Mouse (Mus musculus) retina, postnatal 1 day (tissue): ENCODE measurements around the gene Ube2s.
"Not testable (repeated sequence)": the region's sequence is repeated elsewhere in the genome, so short reads cannot be mapped to it uniquely, and the experiment has no call there.

ENCODE experiments used
- DNase-seq: peaks from one replicate; pipeline ENCODE4 v3.0.0-alpha.2; 2012

Ube2s gene

DNA sequence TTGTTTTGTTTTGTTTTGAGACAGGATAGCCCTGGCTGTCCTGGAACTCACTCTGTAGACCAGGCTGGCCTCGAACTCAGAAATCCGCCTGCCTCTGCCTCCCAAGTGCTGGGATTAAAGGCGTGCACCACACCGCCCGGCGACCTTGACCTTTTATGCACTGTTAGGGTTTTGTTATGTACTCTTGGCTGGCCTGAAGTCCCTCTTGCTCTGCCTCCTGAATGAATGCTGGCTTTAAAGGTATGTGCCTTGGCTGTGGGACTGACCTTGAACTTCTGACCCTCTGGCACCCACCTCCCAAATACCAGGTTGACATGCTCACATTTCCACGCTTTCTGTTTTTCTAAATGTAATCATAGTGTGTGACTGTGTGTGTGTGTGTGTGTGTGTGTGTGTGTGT lies 8.5 kb upstream of the Ube2s start:
- DNase-seq, result not testable (repeated sequence)

DNA sequence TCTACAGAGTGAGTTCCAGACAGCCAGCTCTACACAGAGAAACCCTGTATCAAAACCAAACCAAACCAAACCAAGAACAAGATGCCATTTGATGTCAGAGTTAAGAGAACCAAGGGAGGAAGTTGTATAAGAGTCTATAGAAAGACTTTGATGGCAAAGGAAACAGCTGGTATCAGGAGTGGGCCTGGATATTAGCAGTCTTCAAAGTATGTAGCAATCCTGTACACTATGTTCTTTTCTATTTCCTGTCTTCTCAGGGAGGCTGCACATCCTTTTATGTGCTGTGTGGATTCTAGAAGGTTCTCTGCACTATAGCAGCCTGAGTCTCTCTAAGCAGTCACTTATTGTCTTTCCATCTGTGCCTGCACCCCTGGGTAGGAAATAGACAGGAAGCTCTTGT lies 4.2 kb upstream of the Ube2s start:
- no peak for DNase-seq

DNA sequence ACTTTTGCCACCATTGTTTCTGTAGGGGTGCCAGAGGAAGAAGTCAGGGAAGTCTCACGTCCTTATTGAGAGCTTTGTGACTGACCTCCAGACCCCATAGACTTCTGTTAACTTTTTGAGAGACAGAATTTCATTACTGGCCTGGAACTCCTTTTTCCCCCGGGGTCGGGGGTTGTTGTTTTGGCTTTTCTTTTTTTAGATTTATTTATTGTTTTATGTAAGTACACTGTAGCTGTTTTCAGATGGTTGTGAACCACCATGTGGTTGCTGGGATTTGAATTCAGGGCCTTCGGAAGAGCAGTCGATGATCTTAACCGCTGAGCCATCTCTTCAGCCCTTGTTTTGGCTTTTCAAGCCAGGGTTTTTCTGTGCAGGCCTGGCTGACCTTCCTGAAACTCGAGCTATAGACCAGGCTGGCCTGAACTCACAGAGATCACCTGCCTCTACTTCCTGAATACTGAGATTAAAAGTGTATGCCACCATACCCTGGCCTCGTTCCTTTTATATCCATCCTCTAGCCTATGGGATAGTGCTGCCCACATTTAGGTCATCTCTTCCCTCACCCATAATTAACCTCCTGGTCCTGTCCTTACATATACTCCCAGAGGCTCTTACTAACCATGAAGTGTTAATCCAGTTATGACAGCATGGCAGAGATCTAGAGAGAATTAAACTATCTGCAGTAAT lies 858 bp upstream of the Ube2s start:
- peak; percentile 32 for DNase-seq

DNA sequence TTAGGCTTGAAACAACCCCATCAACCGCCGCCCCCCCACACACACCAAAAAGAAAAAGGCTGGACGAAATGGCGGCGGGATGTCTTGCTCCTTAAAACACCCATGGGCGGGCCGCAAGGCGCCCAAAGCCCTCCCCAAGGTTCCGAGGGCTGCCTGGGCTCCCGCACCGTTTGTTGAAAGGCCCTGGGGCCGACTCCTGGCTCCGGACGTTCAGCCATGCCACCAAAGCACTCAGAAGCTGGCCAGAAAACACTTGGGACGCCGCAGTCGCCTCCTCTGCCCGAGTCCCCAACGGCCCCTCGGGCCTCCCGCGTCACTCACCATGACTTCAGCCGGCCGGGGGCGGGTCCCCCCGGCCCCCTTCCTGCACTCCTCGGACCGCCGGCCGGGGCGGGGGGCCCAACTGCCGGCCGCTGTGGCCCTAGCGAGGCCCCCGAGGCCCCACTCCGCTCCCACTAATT lies 518 bp downstream of the Ube2s start:
- peak; percentile 67 for DNase-seq

DNA sequence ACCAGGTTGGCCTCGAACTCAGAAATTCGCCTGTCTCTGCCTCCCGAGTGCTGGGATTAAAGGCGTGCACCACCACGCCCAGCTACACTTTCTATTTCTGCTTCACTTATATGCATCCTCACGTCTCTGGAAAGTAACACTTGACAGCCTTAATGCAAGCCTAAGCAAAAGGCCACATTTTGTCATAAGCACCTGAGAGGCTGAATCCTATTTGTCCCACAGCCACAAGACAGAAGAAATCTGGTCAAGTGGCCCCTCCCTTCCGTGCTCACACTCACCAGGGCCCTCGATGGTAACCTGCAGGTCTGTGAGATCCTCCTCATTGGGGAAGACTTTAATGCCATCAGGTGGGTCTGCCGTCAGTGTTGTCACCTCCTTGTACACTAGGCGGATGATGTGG lies 1.3 kb downstream of the Ube2s start:
- not testable (repeated sequence) for DNase-seq

DNA sequence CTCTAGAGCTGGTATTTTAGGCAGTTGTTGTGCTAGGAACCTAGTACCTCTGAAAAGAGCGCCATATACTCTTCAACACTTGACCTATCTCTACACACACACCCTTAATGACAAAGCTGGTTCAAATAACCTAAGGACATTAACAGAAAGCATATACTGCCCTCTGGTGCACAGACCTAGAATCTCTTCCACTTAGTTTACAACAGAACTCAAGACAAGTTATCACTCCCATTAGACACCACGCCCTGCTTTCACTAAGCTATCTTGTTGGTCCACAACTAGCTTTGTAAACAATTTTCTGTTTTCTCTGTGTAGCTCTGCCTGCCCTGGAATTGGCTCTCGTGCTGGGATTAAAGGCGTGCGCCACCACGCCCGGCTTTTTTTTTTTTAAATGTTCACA lies 5.7 kb downstream of the Ube2s start:
- DNase-seq, result peak; percentile 71

DNA sequence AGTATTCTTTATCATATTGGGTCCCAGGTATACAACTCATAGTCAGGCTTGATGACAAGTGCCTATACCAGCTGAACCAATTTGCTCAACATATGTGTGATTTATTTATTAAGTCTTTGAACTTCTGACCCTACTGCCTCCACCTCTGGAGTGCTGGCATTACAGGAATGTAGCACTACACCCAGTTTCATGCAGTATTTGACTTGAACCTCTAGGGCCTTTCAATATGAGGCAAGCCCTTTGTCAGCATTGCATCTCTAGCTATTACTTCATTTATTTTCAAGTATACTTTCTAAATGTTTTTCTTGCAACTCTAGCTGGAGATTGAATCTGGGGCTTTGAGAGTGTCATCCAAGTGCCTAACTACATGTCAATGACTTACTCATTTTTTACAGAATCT lies 10.1 kb downstream of the Ube2s start:
- DNase-seq, result no peak

DNA sequence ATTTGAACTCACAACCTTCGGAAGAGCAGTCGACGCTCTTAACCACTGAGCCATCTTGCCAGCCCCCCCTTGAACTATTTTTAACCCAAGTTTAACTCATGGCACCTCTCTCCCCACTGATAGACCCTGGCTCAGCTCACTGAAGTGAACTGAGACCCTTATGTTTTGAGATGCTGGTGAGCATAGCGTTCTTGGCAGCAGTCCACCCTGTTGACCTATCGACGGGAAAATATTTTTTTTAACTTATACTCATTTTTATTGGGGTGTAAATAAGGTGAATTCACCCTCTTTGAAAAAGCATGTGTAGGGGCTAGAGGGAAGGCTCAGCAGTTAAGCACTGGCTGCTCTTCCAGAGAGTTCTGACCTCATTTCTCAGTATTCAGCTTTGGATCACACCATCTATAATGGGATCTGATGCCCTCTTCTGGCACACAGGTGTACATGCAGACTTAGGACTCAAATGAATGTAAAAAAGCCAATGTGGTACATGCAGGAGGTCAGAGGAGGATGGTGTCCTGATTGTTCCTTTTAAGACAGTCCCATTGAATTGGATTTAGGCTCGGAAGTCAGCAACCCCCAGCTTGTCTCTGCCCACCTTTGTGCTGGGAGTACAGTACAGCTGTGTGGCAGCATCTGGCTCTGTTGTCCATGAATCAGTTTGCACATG lies 16.5 kb downstream of the Ube2s start:
- DNase-seq, result peak; percentile 76

DNA sequence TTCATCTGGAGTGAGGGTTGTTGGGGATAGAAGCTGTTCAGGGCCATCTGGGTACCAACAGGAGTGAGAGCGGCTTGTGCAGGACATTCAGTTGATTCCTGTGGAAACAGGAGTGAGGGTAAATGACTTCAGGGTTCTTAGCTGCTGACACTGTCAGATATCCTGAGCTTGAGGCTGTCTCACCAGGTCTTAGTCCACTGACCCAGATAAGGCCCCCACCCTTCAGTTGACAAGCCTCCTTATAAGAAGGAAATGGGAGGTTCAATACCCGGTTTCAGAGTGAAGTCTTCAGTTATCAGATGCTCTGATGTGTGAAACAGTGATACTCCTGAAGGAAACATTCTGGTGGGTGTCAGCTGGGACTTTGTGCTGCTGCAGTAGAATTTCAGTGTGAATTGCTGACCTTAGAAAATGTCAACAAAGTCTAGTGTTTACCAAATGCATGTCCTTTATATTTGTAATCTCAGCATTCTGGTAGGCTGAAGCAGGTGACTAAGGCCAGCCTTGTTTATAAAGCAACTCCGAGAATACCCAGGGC lies 17.7 kb downstream of the Ube2s start:
- no peak for DNase-seq

DNA sequence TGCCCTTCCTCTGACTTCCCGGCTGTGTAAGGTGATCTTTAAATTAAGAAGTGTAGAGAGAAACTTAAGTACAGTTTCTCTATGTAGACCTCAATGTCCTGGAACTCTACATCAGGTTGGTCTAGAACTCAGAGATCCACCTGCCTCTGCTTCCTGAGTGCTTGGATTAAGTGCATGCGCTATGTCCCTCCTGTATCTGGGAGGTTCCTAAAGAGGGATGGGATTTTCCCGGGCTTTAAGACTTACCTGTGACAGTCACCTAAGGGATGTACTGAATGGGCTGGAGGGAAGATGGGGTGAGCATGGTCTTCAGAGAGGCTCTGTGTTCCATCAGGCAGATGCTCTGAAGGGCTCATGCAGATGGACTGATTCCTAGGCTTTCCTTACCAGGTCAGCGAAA lies 18.7 kb downstream of the Ube2s start:
- no peak for DNase-seq

DNA sequence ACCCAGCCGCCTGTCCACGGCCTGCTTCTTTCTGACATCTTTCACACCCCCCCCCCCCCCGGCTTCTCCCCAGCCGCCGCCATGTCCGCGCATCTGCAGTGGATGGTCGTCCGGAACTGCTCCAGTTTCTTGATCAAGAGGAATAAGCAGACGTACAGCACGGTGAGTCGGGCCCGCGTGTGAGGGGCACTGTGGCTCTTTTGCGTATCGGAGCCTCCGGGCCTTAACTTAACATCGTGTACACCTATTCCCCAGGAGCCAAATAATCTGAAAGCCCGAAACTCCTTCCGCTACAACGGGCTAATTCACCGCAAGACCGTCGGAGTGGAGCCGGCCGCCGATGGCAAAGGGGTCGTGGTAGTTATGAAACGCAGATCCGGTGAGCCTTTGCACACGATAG lies 19.1 kb downstream of the Ube2s start:
- not testable (repeated sequence) for DNase-seq

DNA sequence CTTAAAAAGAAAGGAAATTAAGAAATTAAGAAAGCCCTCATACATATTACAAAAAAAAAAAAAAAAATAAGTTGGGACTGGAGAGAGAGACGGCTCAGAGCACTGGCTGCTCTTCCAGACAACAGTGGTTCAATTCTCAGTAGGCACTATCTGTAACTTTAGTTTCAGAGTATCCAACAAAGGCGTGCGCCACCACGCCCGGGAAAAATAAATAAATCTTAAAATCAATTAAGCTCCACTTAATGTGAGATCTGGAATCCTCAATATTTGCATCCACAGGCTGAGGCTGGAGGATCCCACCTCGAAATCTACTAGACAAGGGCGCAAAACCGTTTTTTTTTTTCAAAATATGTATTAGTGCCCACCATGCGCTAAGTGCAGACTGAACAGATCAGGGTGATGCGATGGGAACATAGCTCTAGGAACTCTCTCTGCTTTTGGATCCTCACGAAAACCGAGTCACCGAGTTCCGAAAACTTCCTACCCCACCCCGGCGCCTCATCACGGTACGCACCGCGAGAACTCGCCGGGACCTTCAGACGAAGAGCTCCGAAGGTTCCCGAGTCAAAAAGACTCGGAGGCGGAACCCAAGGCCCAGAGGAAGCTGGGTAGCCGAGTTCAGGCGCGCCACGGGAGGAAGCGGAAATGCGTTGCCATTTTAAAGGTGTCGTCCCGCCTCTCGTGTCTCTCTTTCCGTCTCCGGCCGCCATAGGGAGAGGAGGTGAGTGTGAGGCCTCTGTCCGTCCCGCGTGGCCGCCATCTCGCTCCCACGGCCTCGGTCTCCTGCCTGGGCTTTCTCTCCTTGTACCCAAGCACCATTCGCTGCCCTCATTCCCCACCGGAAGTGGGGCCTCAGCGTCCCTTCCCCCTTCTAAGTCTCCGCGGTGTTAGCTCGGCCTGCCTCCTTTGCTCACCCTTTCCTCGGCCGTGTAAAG lies 19.8 kb downstream of the Ube2s start, which contains the start of gene Rpl28:
TSS of gene Rpl28 (plus strand) at position 597 of the 935 bp plus-strand sequence.
- peak; percentile 98 for DNase-seq

DNA sequence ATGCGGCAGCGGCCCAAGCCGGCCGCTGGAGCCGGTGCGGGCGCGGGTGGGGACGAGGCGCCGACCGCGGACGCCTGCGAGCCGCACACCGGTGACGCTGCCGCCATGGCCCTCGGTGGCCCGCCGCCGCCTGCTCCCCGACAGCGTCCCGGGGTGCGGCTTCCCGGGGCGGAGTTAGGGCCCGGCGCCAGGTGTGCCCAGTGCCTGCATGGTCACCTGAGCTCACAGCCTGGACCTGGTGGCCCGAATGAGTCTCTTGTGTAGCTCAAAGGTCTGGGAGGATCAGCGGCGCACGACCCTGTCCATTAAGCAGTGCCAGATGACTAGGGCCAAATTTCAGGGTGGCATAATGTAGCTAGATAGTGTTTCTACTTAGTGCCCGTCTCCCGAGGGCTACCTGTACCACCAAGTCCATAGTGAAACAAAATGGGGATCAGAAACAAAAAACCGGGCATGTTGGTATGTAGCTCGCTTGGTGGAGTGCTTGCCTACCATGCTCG lies 22.9 kb downstream of the Ube2s start, which contains the start of gene Tmem238:
TSS of gene Tmem238 (minus strand) at position 221 of the 500 bp plus-strand sequence.
- DNase-seq, result no peak

DNA sequence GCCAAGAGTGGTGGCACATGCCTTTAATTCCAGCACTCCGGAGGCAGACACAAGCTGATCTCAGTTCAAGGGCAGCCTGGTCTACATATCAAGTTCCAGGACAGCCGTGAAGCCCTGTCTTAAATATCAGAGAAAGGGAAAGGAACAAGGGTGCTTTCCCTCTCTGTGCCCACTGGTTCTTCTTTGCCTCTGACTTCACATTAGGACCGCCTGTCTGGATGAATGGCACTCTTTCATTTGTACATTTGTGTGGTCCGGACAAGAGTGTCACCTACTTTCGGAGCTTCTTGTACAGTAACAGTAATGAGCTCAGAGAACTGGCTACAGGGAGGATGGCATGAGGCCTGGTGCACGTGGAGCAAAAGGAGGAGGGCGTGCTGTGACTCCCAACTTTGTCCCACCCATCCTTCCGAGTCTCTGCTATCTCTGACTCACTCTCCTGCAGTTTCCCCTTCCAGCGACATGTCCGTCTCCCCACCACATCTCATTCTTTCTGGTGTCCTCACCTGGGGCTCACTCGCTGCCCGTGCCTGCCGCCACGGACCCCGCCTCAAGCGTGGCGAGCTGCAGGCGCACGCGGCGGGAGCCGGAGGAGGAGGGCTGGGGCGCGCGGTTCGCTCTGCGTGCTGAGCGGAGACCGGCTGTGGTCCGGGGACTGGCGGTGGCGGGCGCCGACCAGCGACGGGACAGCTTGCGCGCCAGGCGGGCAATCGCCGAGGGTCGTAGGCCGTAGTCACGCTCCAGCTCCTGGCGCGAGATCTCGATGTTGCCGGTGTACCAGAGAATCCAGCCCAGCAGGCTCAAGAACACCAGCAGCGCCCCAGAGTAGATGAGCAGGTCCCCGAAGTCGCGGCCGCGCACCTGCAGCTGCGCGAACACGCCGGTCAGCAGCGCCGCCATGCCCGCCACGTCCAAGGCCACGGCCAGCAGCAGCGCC lies 23.6 kb downstream of the Ube2s start:
- DNase-seq, result peak; percentile 75

DNA sequence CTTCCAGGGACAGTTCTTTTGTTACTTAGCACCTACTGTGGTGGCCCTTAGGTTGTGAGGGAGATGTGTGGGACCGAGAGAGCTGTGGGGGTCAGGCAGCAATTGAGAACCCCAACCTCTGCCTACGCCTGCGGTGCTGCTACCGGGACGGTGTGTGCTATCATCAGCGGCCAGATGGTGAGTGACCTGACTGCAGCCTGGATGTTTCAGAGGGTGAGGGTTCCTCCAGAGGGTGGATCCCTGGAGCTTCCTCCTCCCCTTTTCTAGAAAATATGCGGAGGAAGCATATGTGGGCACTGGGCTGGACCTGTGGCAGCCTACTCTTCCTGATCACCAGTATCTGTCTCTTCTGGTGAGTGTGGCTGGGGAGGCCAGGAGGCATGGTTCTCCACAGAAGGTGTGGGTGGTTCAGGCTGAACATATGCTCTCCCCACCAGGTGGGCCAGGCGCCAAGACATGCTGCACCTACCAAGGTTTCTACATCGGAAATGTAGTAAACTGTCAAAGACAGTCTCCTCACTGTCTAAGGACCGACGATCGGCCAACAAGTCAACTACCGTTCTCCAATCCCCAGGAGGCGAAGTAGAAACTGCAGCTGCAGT lies 28.6 kb downstream of the Ube2s start:
- DNase-seq, result no peak

DNA sequence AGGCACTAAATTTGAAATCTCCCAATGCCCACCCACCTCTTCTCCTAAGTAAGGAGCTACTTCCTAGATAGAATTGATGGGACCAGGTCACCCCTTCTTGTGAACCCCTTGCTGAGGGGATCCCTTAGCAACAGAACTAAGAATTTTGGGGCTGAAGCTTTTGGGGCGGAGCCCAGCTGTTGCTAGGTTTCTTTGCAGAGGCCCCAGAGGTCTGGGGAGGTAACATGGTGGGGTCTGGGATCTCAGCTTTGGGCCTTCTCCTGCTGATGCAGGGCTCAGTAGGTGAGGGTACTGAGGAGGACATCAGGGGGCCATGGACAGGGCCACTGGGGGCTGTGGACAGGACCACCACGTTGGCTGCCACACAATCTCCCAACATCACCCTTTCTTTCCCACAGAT lies 29.6 kb downstream of the Ube2s start, which contains the start of the genes Il11 and Tmem190:
TSS of gene Il11 (minus strand) at position 101 of the 400 bp plus-strand sequence.
TSS of gene Tmem190 (plus strand) at position 179 of the 400 bp plus-strand sequence.
- no peak for DNase-seq

DNA sequence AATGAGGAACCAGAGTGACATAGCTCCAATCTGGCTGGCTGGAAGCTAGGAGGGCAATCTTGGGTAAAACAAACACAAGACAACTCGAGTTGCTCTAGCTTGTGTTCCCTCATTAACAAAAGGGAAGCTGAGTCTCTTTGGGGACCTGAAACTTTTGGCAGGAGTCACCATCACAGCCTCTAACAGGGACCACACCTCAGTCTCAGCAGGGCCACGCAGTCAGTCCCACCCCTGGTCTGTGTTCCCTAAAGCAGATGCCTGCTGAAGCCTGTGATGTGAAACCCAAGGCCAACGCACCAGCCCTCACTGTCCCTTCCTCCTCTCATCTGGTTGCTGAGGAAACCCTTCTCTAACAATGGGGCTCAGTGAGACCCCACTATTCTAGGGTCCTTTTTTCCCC lies 30.3 kb downstream of the Ube2s start:
- no peak for DNase-seq

DNA sequence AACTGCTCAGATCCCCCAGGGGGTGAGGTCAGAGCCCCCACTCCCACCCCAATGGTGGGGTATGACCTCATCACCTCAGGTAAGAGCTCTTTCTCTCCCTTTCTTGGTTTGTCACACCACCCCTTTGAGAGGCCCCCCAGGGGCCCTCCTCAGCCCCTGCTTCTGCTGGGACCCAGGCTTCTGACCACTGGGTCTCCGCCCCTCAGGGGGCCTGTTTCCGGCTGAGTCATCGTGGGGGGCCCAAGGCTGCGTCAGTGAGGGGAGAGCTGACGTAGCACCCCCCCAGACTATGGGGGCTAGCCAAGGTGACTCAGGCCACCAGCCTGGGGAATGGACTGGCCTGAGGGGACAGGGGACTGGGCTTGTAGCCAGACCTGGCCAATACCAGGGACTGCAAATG lies 32.5 kb downstream of the Ube2s start:
- no peak for DNase-seq

DNA sequence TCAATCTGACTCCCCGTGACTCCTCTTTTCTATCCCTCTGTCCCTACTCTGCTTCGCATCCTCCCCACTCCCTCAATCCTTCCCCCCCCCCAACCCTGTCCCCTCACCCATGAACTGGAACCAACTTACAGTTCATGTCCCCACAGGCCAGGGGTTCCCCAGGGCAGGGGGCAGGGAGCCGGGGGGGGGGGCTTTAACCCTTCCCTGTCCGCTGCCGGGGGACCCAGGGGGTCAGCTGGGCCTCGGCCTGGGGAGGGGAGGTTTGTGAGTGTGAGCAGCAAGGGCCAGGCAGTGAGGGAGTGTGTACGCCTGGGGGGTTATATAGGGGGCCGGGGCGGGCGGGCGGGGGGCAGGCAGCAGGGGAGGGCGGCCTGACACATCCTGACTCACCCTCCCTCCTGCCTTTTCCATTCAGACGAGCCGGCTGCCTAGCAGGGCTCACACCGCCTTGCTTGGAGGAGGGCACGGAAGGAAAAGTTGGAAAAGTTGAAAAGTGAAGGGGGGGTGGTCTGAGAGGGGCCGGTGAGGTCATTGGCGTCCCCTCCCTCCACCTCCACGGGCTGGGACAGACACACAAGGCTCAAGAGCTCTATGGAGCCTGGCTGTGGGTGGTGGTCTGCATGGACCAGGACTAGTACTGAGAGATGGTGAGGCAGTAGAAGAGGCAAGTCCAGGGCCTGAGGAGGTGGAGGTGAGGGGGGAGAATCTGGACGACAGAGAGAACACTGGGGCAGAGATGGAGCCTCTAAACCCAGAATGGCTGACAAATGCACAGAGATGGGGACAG lies 34.3 kb downstream of the Ube2s start:
- DNase-seq, result no peak
